Mouse (Mus musculus) heart, adult 2 months (tissue): ENCODE data around the gene Gstm6. TPM values are rescaled to one million over a fixed set of nuclear protein-coding genes. Genes with fewer than 3 reads are reported as not detected.
"Not testable (repeated sequence)": the region's sequence is repeated elsewhere in the genome, so short reads cannot be mapped to it uniquely, and the experiment has no call there.

Experiments used
- DNase-seq, 2 experiments: peaks; one replicate each; pipeline ENCODE4 v3.0.0; 2021
- H3K27ac ChIP-seq: fragments of 200-600 bp; 2 replicates; pipeline ENCODE4 v1.8.1; 2022
- H3K27me3 ChIP-seq: fragments of 200-500 bp; 2 replicates; pipeline ENCODE4 v1.6.1; 2012; ENCODE audit warnings: mild to moderate bottlenecking, low read length, inconsistent platforms, mixed read lengths; ENCODE audit not compliant: control insufficient read depth, insufficient read depth
- H3K36me3 ChIP-seq: fragments of 200-500 bp; 2 replicates; pipeline ENCODE4 v1.6.1; 2012; ENCODE audit warnings: low read length, inconsistent platforms; ENCODE audit not compliant: control insufficient read depth, insufficient read depth
- H3K4me1 ChIP-seq: fragments of 200-500 bp; 2 replicates; pipeline ENCODE4 v1.6.1; 2011; ENCODE audit warnings: low read length; ENCODE audit not compliant: control insufficient read depth, insufficient read depth
- H3K4me3 ChIP-seq: fragments of 200-600 bp; 2 replicates; pipeline ENCODE4 v1.8.1; 2022
- H3K79me2 ChIP-seq: fragments of 200-500 bp; replicated peaks from 2 replicates; pipeline ENCODE4 v1.6.1; 2012; ENCODE audit warnings: mild to moderate bottlenecking, inconsistent platforms, low read length, moderate library complexity, mixed read lengths; ENCODE audit not compliant: control insufficient read depth, insufficient read depth
- H3K9ac ChIP-seq: fragments of 200-500 bp; 2 replicates; pipeline ENCODE4 v1.6.1; 2012; ENCODE audit warnings: low read depth, mild to moderate bottlenecking, control low read depth, inconsistent platforms, low read length, mixed read lengths
- CTCF ChIP-seq: fragments of 200-600 bp; IDR thresholded peaks from 2 replicates; pipeline ENCODE4 v1.8.1; 2022; ENCODE audit warnings: antibody characterized with exemption, mild to moderate bottlenecking, moderate library complexity
- EP300 ChIP-seq: fragments of 200-500 bp; IDR thresholded peaks from 2 replicates; pipeline ENCODE4 v1.6.1; 2011; ENCODE audit warnings: low read depth, low read length, control low read depth; ENCODE audit not compliant: insufficient read depth
- POLR2A ChIP-seq: fragments of 200-500 bp; IDR thresholded peaks from 2 replicates; pipeline ENCODE4 v1.6.1; 2011; ENCODE audit warnings: mild to moderate bottlenecking, low read depth, low read length, control low read depth; ENCODE audit not compliant: insufficient read depth
- WGBS: fragments of 180-500 bp; shearing (Covaris S2); methylation state at CpG from one replicate; pipeline ENCODE4 v1.1.7; 2018; 5-methylcytosine and 5-hydroxymethylcytosine counted together
- intact Hi-C: fragments of 180-260 bp; cut with DNase I; formaldehyde crosslinking; loops from one replicate; pipeline ENCODE4 v1.15.1; 2025
- polyA plus RNA-seq: library from polyadenylated mRNA; depleted of rRNA; stranded (reverse); fragments of >200 nt; gene quantifications from 2 replicates; pipeline ENCODE4 v1.2.3, GENCODE M21; 2012
- total RNA-seq, 2 experiments: library from RNA; stranded (reverse); gene quantifications; 2 replicates each; pipeline ENCODE4 v1.2.3; 2021

Gene Gstm6
- total and polyA plus RNA-seq, 3 experiments, result 3.0 to 4.6 (median 3.7) TPM

DNA sequence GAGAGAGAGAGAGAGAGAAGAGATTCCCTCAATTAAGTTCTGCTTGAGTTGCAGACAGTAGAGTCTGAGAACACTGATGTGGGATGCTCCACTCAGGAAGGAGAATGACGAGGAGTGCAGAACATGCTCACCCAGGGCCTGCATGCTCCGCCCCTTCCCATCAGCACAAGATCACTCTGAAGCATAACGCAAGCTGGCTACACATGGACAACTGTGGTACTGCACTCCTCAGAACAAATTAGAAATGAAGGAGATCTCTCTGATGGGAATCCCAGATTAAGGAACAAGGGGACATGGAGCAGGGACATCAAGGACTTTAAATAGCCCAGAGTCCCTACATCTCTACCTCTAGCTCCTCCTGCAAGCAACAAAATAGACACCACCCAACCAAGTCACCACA lies 37.7 kb upstream of the Gstm6 start:
- H3K36me3 ChIP-seq, result no peaks in the 10 kb centered on the region
- H3K4me3 ChIP-seq, result no peak overlapping the region
- WGBS, result 72% methylated on average over 3 of the region's 3 CpGs
- H3K27ac ChIP-seq, result no peak overlapping the region
- no peaks in the 10 kb centered on the region for H3K27me3 ChIP-seq
- H3K4me1 ChIP-seq, result peaks cover 9% of the 10 kb centered on the region
- H3K79me2 ChIP-seq, result no peaks in the 10 kb centered on the region
- H3K9ac ChIP-seq, result no peak overlapping the region
- TF ChIP-seq POLR2A, result no peak
- TF ChIP-seq EP300, result no peak
- no peak for TF ChIP-seq CTCF
- DNase-seq, result no peak
- intact Hi-C loops, result loop anchor here (5.0 kb wide), 1 partner anchor 36 kb away; the partner anchor contains the start of gene Gstm1

DNA sequence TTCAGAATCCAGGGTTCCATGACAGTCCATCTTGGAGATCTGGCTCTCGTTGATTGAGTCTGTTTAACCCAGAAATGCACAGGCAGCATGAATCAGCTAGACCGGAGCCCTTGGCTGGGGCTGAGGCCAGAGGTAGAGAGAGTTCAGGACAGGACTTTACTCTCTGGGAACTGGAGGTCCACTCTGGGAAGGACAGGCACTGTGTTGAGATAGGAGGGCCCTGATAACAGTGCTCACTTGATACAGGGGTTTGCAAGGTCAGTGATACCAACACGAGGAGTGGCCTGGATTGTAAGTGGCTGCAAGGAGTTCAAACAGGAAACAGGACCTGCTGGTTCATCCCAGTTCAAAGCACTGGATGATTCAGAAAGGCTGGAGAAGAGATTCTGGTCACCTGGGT lies 34.1 kb upstream of the Gstm6 start:
- Histone ChIP-seq H3K27ac (no peak overlapping the region), H3K27me3 (no peaks in the 10 kb centered on the region), H3K9ac (no peak overlapping the region), H3K4me3 (no peak overlapping the region), H3K4me1 (no peaks in the 10 kb centered on the region), H3K36me3 (no peaks in the 10 kb centered on the region), H3K79me2 (no peaks in the 10 kb centered on the region)
- intact Hi-C loops, result no loop called here
- TF ChIP-seq CTCF, result no peak
- no peak for TF ChIP-seq EP300
- TF ChIP-seq POLR2A, result no peak
- DNase-seq, result no peak
- 42% methylated on average over 3 of the region's 3 CpGs for WGBS

DNA sequence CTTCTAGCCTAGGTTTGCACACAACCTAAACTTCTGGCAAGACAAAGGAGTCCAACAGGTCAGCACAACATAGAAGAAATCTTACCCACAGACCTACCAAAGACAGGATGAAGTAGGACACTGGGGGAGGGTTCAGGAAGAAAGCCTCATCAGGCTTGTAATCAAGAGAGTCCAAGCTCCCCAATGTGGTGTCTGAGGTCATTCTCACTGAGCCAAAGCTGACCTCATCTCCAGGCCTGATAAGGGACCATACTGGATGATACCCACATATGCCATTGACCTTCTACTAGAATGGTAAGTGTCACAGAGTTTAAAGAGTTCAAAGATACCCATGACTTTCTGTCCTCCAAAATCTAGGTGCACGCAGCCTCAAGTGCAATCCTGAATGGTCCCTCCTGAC lies 30.7 kb upstream of the Gstm6 start:
- Histone ChIP-seq H3K9ac (no peak overlapping the region), H3K36me3 (no peaks in the 10 kb centered on the region), H3K27me3 (no peaks in the 10 kb centered on the region), H3K79me2 (no peaks in the 10 kb centered on the region), H3K4me3 (no peak overlapping the region), H3K27ac (no peak overlapping the region), H3K4me1 (no peaks in the 10 kb centered on the region)
- 88% methylated on average over 1 of the region's 1 CpGs for WGBS
- TF ChIP-seq EP300 (no peak), POLR2A (no peak), CTCF (no peak)
- intact Hi-C loops, result no loop called here
- no peak for DNase-seq

DNA sequence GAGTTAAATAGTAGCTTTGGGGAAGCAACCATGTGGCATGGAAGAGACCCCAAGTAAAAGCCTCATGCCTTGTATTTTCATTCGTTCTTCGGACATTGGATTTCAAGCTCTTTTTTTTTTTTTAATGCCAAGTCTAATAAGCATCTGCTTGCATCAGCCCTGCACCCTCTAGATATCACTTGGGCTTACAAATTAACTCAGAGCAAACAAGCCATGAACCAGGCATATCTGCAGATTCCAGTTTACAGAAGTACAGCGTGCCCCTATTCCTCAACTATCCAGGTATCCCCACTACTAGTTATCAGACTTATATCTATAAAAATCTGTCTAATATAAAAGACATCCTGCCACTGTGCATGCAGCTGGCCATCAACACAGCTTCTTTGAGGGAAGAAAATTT lies 28.5 kb upstream of the Gstm6 start:
- Histone ChIP-seq H3K4me1 (no peaks in the 10 kb centered on the region), H3K79me2 (no peaks in the 10 kb centered on the region), H3K36me3 (no peaks in the 10 kb centered on the region), H3K27ac (no peak overlapping the region), H3K9ac (no peak overlapping the region), H3K27me3 (no peaks in the 10 kb centered on the region), H3K4me3 (no peak overlapping the region)
- 92% methylated on average over 3 of the region's 3 CpGs for WGBS
- intact Hi-C loops, result no loop called here
- TF ChIP-seq EP300 (no peak), CTCF (no peak), POLR2A (no peak)
- DNase-seq, result no peak

DNA sequence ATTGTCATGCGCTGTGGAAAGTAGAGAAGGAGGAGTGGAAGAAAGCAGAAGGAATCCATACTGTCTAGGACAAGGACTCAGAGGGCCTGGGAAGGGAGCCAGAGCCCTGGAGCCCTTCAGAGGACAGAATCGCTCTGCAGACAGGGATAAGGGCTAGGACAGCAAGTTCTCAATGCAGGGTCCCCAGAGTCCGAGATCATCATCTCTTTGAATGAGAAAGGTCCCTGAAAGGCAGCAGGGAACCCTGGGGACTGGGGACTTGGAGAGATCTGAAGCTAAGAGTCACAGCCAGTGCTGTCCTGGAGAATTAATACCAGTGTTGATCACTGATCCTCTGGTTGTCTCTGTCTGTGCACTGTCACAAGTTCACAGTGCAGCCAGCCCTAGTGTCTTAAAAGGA lies 27.6 kb upstream of the Gstm6 start:
- H3K27ac ChIP-seq, DNase-seq, H3K27me3 ChIP-seq, H3K36me3 ChIP-seq, H3K4me3 ChIP-seq, H3K4me1 ChIP-seq, intact Hi-C loops, H3K79me2 ChIP-seq, H3K9ac ChIP-seq: not testable (repeated sequence)
- 54% methylated on average over 3 of the region's 3 CpGs for WGBS

DNA sequence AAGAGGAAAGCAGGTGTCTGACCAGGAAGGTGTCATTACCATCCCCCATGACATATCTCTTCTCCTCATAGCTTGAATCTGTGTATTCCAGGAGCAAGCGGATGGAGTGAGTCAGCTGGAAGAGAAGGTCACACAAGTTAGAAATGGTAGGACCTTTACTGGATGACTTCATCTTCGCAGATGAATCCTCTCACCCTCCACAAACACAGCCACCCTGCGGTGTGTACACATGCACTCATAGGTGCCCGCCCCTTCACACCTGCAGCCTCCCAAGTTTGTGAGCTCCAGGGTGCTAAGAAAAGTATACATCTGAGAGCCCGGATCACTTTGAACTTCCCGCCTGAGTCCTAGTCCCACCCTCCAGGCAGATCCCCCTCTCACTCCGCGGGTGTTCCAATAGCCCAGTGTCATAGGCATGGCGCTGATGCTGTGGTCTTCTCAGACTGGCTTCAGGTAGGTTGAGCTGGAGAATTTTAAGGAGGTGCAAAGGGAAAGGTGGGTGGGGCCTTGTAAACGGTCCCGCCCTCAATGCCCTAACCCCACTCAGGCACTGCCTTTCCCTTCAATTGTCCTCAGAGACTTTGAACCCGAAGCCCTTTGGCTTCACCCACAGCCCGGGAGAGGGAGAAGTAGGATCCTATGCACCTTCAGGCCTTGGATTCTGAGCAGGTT lies 25.3 kb upstream of the Gstm6 start, which contains the start of gene Gstm3:
TSS of gene Gstm3 (minus strand) at position 560 of the 672 bp plus-strand sequence.
- no peaks in the 10 kb centered on the region for H3K79me2 ChIP-seq
- no peak within 1 kb of the TSS for H3K27ac ChIP-seq
- peaks cover 3% of the 10 kb centered on the region for H3K4me1 ChIP-seq
- WGBS, result 57% methylated on average over 13 of the region's 13 CpGs
- H3K9ac ChIP-seq, result no peak within 1 kb of the TSS
- intact Hi-C loops, result no loop called here
- no peak for TF ChIP-seq EP300
- no peak for TF ChIP-seq CTCF
- no peak for TF ChIP-seq POLR2A
- no peak for DNase-seq
- H3K27me3 ChIP-seq, result no peaks in the 10 kb centered on the region
- H3K36me3 ChIP-seq, result no peaks in the 10 kb centered on the region
- H3K4me3 ChIP-seq, result no peak within 1 kb of the TSS
